8 mouse cellular contexts compared by ENCODE assay signal in genomic region chr10:8391264-8391748, GRCm38 (mm10).
DNase-seq lines count a peak whose midpoint lies in the region; ATAC-seq lines count a peak whose summit lies in the region.

No protein-coding gene starts in this region.

- DNase-seq in limb, embryonic 11.5 days (ENCODE audit: low spot score) = no peak
- DNase-seq in limb, embryonic 10.5 days (ENCODE audit: low spot score) = no peak
- DNase-seq in adrenal gland, postnatal 25 days = peak; percentile 15
- DNase-seq in embryonic facial prominence, embryonic 11.5 days (ENCODE audit: low spot score) = peak; percentile 24
- DNase-seq in heart, postnatal 10 days = peak; percentile 26 to 31
- DNase-seq in kidney, postnatal 14 days = no peak

- no peak overlapping the region for H3K4me3 ChIP-seq in limb, embryonic 11.5 days (ENCODE audit: low read depth, low read length)
- no peak overlapping the region for H3K4me3 ChIP-seq in limb, embryonic 10.5 days
- no peak overlapping the region for H3K4me3 ChIP-seq in embryonic facial prominence, embryonic 11.5 days (ENCODE audit: low read depth, low read length)
- H3K4me3 ChIP-seq in midbrain, embryonic 15.5 days = no peak overlapping the region

- no peaks in the 10 kb centered on the region for H3K9me3 ChIP-seq in limb, embryonic 11.5 days (ENCODE audit: control insufficient read depth, low read length)
- H3K9me3 ChIP-seq in limb, embryonic 10.5 days (replicated peaks) = no peaks in the 10 kb centered on the region
- no peaks in the 10 kb centered on the region for H3K9me3 ChIP-seq in embryonic facial prominence, embryonic 11.5 days (replicated peaks; ENCODE audit: control insufficient read depth, low read length)
- no peaks in the 10 kb centered on the region for H3K9me3 ChIP-seq in midbrain, embryonic 15.5 days

- no peaks in the 10 kb centered on the region for H3K4me1 ChIP-seq in limb, embryonic 11.5 days (ENCODE audit: control insufficient read depth, insufficient read depth, low read length)
- H3K4me1 ChIP-seq in limb, embryonic 10.5 days = peaks cover 7% of the 10 kb centered on the region; the same call in 1 of the 2 replicates
- no peaks in the 10 kb centered on the region for H3K4me1 ChIP-seq in embryonic facial prominence, embryonic 11.5 days (ENCODE audit: control insufficient read depth, insufficient read depth, low read length)
- H3K4me1 ChIP-seq in midbrain, embryonic 15.5 days = no peaks in the 10 kb centered on the region

- no peak overlapping the region for H3K9ac ChIP-seq in limb, embryonic 11.5 days (ENCODE audit: low read length)
- H3K9ac ChIP-seq in embryonic facial prominence, embryonic 11.5 days (replicated peaks; ENCODE audit: low read length) = no peak overlapping the region
- H3K9ac ChIP-seq in midbrain, embryonic 15.5 days = no peak overlapping the region

- no peaks in the 10 kb centered on the region for H3K27me3 ChIP-seq in limb, embryonic 11.5 days (ENCODE audit: control insufficient read depth, insufficient read depth, low read length)
- no peaks in the 10 kb centered on the region for H3K27me3 ChIP-seq in limb, embryonic 10.5 days (ENCODE audit: low read depth, poor library complexity, severe bottlenecking)
- no peaks in the 10 kb centered on the region for H3K27me3 ChIP-seq in embryonic facial prominence, embryonic 11.5 days (ENCODE audit: control insufficient read depth, insufficient read depth, low read length)
- no peaks in the 10 kb centered on the region for H3K27me3 ChIP-seq in midbrain, embryonic 15.5 days (replicated peaks)

- intact Hi-C loops in heart, postnatal 10 days (cut with DNase I) = no loop called here

- 0 out of 2 replicates have a peak, but pooled peaks have one; percentile 39 for ATAC-seq in limb, embryonic 11.5 days (ENCODE audit: insufficient number of reproducible peaks, low FRiP score, low TSS enrichment, low read depth)
- no peak for ATAC-seq in embryonic facial prominence, embryonic 11.5 days (replicated peaks; ENCODE audit: insufficient number of reproducible peaks, low FRiP score, low TSS enrichment, low read depth)
- ATAC-seq in midbrain, embryonic 15.5 days (replicated peaks) = peak; percentile 52; the same call in 1 of the 2 replicates
- ATAC-seq in megakaryocyte, adult 5-6 weeks (ENCODE audit: poor library complexity, severe bottlenecking) = no peak

- no peaks in the 10 kb centered on the region for H3K36me3 ChIP-seq in limb, embryonic 11.5 days (ENCODE audit: control insufficient read depth, insufficient read depth, low read length)
- H3K36me3 ChIP-seq in limb, embryonic 10.5 days = no peaks in the 10 kb centered on the region
- H3K36me3 ChIP-seq in embryonic facial prominence, embryonic 11.5 days (replicated peaks; ENCODE audit: control insufficient read depth, insufficient read depth, low read depth, low read length) = no peaks in the 10 kb centered on the region
- no peaks in the 10 kb centered on the region for H3K36me3 ChIP-seq in midbrain, embryonic 15.5 days (replicated peaks)

- no peak overlapping the region for H3K4me2 ChIP-seq in limb, embryonic 11.5 days (ENCODE audit: low read depth, severe bottlenecking)
- H3K4me2 ChIP-seq in embryonic facial prominence, embryonic 11.5 days (ENCODE audit: low read depth, low read length) = no peak overlapping the region
- H3K4me2 ChIP-seq in midbrain, embryonic 15.5 days = no peak overlapping the region

- 39% methylated on average over 4 of the region's 4 CpGs for WGBS in limb, embryonic 11.5 days
- WGBS in limb, embryonic 10.5 days = 70% methylated on average over 4 of the region's 4 CpGs
- 54% methylated on average over 4 of the region's 4 CpGs for WGBS in embryonic facial prominence, embryonic 11.5 days
- WGBS in midbrain, embryonic 15.5 days = 20% methylated on average over 4 of the region's 4 CpGs

- no peak overlapping the region for H3K27ac ChIP-seq in limb, embryonic 11.5 days (replicated peaks; ENCODE audit: low read depth, low read length)
- H3K27ac ChIP-seq in limb, embryonic 10.5 days = no peak overlapping the region
- H3K27ac ChIP-seq in embryonic facial prominence, embryonic 11.5 days (replicated peaks; ENCODE audit: low read depth, low read length) = no peak overlapping the region
- no peak overlapping the region for H3K27ac ChIP-seq in midbrain, embryonic 15.5 days

Comparison
In these comparisons a context has a peak if more than half of its experiments do, and no peak if none do; other contexts are left out.
1. ATAC-seq: peak in limb, embryonic 11.5 days (single experiment) and midbrain, embryonic 15.5 days (single experiment); none in embryonic facial prominence, embryonic 11.5 days (single experiment) and megakaryocyte, adult 5-6 weeks (single experiment).
2. DNase-seq: peak in adrenal gland, postnatal 25 days (single experiment), embryonic facial prominence, embryonic 11.5 days (single experiment) and heart, postnatal 10 days (2 of 2); none in limb, embryonic 11.5 days (single experiment), limb, embryonic 10.5 days (single experiment) and kidney, postnatal 14 days (single experiment).